Mouse (Mus musculus): ENCODE measurements around the gene Lrp5.

DNA sequence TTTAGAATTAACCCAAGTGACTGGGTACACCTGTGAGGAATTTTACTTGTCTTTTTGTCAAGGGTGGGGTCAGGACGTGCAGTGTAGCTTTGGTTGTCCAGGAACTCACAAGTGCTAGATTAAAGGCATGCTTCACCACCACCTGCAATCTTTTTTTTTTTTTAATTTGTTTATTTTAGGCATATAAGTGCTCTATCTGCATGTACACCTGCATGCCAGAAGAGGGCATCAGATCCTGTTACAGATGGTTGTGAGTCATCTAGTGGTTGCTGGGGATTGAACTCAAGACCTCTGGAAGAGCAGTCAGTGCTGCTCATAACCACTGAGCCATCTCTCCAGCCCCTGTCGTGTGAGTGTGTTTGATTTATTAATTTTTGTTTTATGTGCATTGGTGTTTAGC is 42.5 kb upstream of the Lrp5 start:
- TF ChIP-seq GATA1 (IDR thresholded peaks at IDR 0.05; ENCODE audit: low read length) (no peak), TAL1 (IDR thresholded peaks at IDR 0.05; ENCODE audit: low read length) (no peak)
